Mouse (Mus musculus): Measurements from ENCODE around the gene Zfhx3. TPM values are rescaled to one million over a fixed set of nuclear protein-coding genes. Genes with fewer than 3 reads are reported as not detected.

Gene Zfhx3
- polyA plus RNA-seq, 1 experiment from 2014 or later = 27.5 TPM

GRCm38 (mm10) chr8:108595721-108596495 is 653.5 kb downstream of the Zfhx3 start:
- DNase-seq (ENCODE audit: low spot score) (no peak), ATAC-seq (replicated peaks; ENCODE audit: insufficient number of reproducible peaks, low FRiP score, low TSS enrichment, low read depth) (no peak)
- Histone ChIP-seq H3K4me3 (ENCODE audit: low read depth, low read length) (no peak overlapping the region), H3K9ac (replicated peaks; ENCODE audit: low read length) (no peak overlapping the region), H3K27ac (replicated peaks; ENCODE audit: low read depth, low read length) (no peak overlapping the region), H3K4me1 (ENCODE audit: control insufficient read depth, insufficient read depth, low read length) (peaks cover 10% of the 10 kb centered on the region), H3K9me3 (replicated peaks; ENCODE audit: control insufficient read depth, low read length) (no peaks in the 10 kb centered on the region), H3K27me3 (ENCODE audit: control insufficient read depth, insufficient read depth, low read length) (no peaks in the 10 kb centered on the region), H3K4me2 (ENCODE audit: low read depth, low read length) (no peak overlapping the region), H3K36me3 (replicated peaks; ENCODE audit: control insufficient read depth, insufficient read depth, low read depth, low read length) (no peaks in the 10 kb centered on the region)
- 71% methylated on average over 19 of the region's 19 CpGs for WGBS

GRCm38 (mm10) chr8:108599003-108599402 is 656.6 kb downstream of the Zfhx3 start:
- Histone ChIP-seq H3K36me3 (replicated peaks; ENCODE audit: control insufficient read depth, insufficient read depth, low read depth, low read length) (no peaks in the 10 kb centered on the region), H3K4me3 (ENCODE audit: low read depth, low read length) (no peak overlapping the region), H3K9me3 (replicated peaks; ENCODE audit: control insufficient read depth, low read length) (no peaks in the 10 kb centered on the region), H3K4me1 (ENCODE audit: control insufficient read depth, insufficient read depth, low read length) (peaks cover 10% of the 10 kb centered on the region), H3K27ac (replicated peaks; ENCODE audit: low read depth, low read length) (no peak overlapping the region), H3K4me2 (ENCODE audit: low read depth, low read length) (no peak overlapping the region), H3K9ac (replicated peaks; ENCODE audit: low read length) (no peak overlapping the region), H3K27me3 (ENCODE audit: control insufficient read depth, insufficient read depth, low read length) (no peaks in the 10 kb centered on the region)
- ATAC-seq (replicated peaks; ENCODE audit: insufficient number of reproducible peaks, low FRiP score, low TSS enrichment, low read depth) (no peak), DNase-seq (ENCODE audit: low spot score) (peak; percentile 81)
- WGBS = 26% methylated on average over 8 of the region's 8 CpGs

- no peak overlapping the region for H3K4me3 ChIP-seq (ENCODE audit: low read depth, low read length)
- no peaks in the 10 kb centered on the region for H3K36me3 ChIP-seq (replicated peaks; ENCODE audit: control insufficient read depth, insufficient read depth, low read depth, low read length)
- 83% methylated on average over 6 of the region's 6 CpGs for WGBS
- H3K27ac ChIP-seq (replicated peaks; ENCODE audit: low read depth, low read length) = no peak overlapping the region
- H3K9me3 ChIP-seq (replicated peaks; ENCODE audit: control insufficient read depth, low read length) = no peaks in the 10 kb centered on the region
- peaks cover 6% of the 10 kb centered on the region for H3K4me1 ChIP-seq (ENCODE audit: control insufficient read depth, insufficient read depth, low read length)
- H3K4me2 ChIP-seq (ENCODE audit: low read depth, low read length) = no peak overlapping the region
- no peak for DNase-seq (ENCODE audit: low spot score)
- ATAC-seq (replicated peaks; ENCODE audit: insufficient number of reproducible peaks, low FRiP score, low TSS enrichment, low read depth) = no peak
- no peak overlapping the region for H3K9ac ChIP-seq (replicated peaks; ENCODE audit: low read length)
- no peaks in the 10 kb centered on the region for H3K27me3 ChIP-seq (ENCODE audit: control insufficient read depth, insufficient read depth, low read length)
Measured at GRCm38 (mm10) chr8:108599558-108599957, 657.1 kb downstream of the Zfhx3 start.

- H3K9ac ChIP-seq (replicated peaks; ENCODE audit: low read length) = no peak overlapping the region
- WGBS = 68% methylated on average over 5 of the region's 5 CpGs
- ATAC-seq (replicated peaks; ENCODE audit: insufficient number of reproducible peaks, low FRiP score, low TSS enrichment, low read depth) (no peak), DNase-seq (ENCODE audit: low spot score) (no peak)
- no peaks in the 10 kb centered on the region for H3K27me3 ChIP-seq (ENCODE audit: control insufficient read depth, insufficient read depth, low read length)
- H3K4me1 ChIP-seq (ENCODE audit: control insufficient read depth, insufficient read depth, low read length) = peaks cover 4% of the 10 kb centered on the region; the same call in 1 of the 2 replicates
- H3K4me2 ChIP-seq (ENCODE audit: low read depth, low read length) = no peak overlapping the region
- no peaks in the 10 kb centered on the region for H3K9me3 ChIP-seq (replicated peaks; ENCODE audit: control insufficient read depth, low read length)
- no peaks in the 10 kb centered on the region for H3K36me3 ChIP-seq (replicated peaks; ENCODE audit: control insufficient read depth, insufficient read depth, low read depth, low read length)
- H3K4me3 ChIP-seq (ENCODE audit: low read depth, low read length) = no peak overlapping the region
- no peak overlapping the region for H3K27ac ChIP-seq (replicated peaks; ENCODE audit: low read depth, low read length)
Measured at GRCm38 (mm10) chr8:108608678-108609077, 666.2 kb downstream of the Zfhx3 start.

- no peak overlapping the region for H3K4me2 ChIP-seq (ENCODE audit: low read depth, low read length)
- H3K9ac ChIP-seq (replicated peaks; ENCODE audit: low read length) = no peak overlapping the region
- no peak overlapping the region for H3K27ac ChIP-seq (replicated peaks; ENCODE audit: low read depth, low read length)
- peaks cover 4% of the 10 kb centered on the region; the same call in 1 of the 2 replicates for H3K4me1 ChIP-seq (ENCODE audit: control insufficient read depth, insufficient read depth, low read length)
- WGBS = 72% methylated on average over 5 of the region's 5 CpGs
- H3K27me3 ChIP-seq (ENCODE audit: control insufficient read depth, insufficient read depth, low read length) = no peaks in the 10 kb centered on the region
- ATAC-seq (replicated peaks; ENCODE audit: insufficient number of reproducible peaks, low FRiP score, low TSS enrichment, low read depth) (no peak), DNase-seq (ENCODE audit: low spot score) (no peak)
- no peaks in the 10 kb centered on the region for H3K9me3 ChIP-seq (replicated peaks; ENCODE audit: control insufficient read depth, low read length)
- H3K4me3 ChIP-seq (ENCODE audit: low read depth, low read length) = no peak overlapping the region
- no peaks in the 10 kb centered on the region for H3K36me3 ChIP-seq (replicated peaks; ENCODE audit: control insufficient read depth, insufficient read depth, low read depth, low read length)
Measured at GRCm38 (mm10) chr8:108609114-108609513, 666.7 kb downstream of the Zfhx3 start.

GRCm38 (mm10) chr8:108611141-108611674 is 668.8 kb downstream of the Zfhx3 start:
- Histone ChIP-seq H3K9me3 (replicated peaks; ENCODE audit: control insufficient read depth, low read length) (no peaks in the 10 kb centered on the region), H3K27me3 (ENCODE audit: control insufficient read depth, insufficient read depth, low read length) (no peaks in the 10 kb centered on the region), H3K4me1 (ENCODE audit: control insufficient read depth, insufficient read depth, low read length) (peaks cover 4% of the 10 kb centered on the region; the same call in 1 of the 2 replicates), H3K4me3 (ENCODE audit: low read depth, low read length) (no peak overlapping the region), H3K27ac (replicated peaks; ENCODE audit: low read depth, low read length) (no peak overlapping the region), H3K9ac (replicated peaks; ENCODE audit: low read length) (no peak overlapping the region), H3K4me2 (ENCODE audit: low read depth, low read length) (no peak overlapping the region), H3K36me3 (replicated peaks; ENCODE audit: control insufficient read depth, insufficient read depth, low read depth, low read length) (no peaks in the 10 kb centered on the region)
- DNase-seq (ENCODE audit: low spot score) (no peak), ATAC-seq (replicated peaks; ENCODE audit: insufficient number of reproducible peaks, low FRiP score, low TSS enrichment, low read depth) (no peak)
- WGBS = 89% methylated on average over 9 of the region's 9 CpGs

GRCm38 (mm10) chr8:108611792-108612413 is 669.5 kb downstream of the Zfhx3 start:
- ATAC-seq (replicated peaks; ENCODE audit: insufficient number of reproducible peaks, low FRiP score, low TSS enrichment, low read depth) (no peak), DNase-seq (ENCODE audit: low spot score) (no peak)
- H3K4me1 ChIP-seq (ENCODE audit: control insufficient read depth, insufficient read depth, low read length) = peaks cover 4% of the 10 kb centered on the region; the same call in 1 of the 2 replicates
- H3K27me3 ChIP-seq (ENCODE audit: control insufficient read depth, insufficient read depth, low read length) = no peaks in the 10 kb centered on the region
- H3K4me2 ChIP-seq (ENCODE audit: low read depth, low read length) = no peak overlapping the region
- no peak overlapping the region for H3K27ac ChIP-seq (replicated peaks; ENCODE audit: low read depth, low read length)
- H3K9ac ChIP-seq (replicated peaks; ENCODE audit: low read length) = no peak overlapping the region
- WGBS = 57% methylated on average over 11 of the region's 11 CpGs
- no peaks in the 10 kb centered on the region for H3K9me3 ChIP-seq (replicated peaks; ENCODE audit: control insufficient read depth, low read length)
- no peak overlapping the region for H3K4me3 ChIP-seq (ENCODE audit: low read depth, low read length)
- H3K36me3 ChIP-seq (replicated peaks; ENCODE audit: control insufficient read depth, insufficient read depth, low read depth, low read length) = no peaks in the 10 kb centered on the region

- H3K4me2 ChIP-seq (ENCODE audit: low read depth, low read length) = no peak overlapping the region
- 19% methylated on average over 5 of the region's 5 CpGs for WGBS
Measured at GRCm38 (mm10) chr8:108612815-108613214, 670.4 kb downstream of the Zfhx3 start.

More at GRCm38 (mm10) chr8:108612815-108613214, 670.4 kb downstream of the Zfhx3 start:
- Histone ChIP-seq H3K27ac (replicated peaks; ENCODE audit: low read depth, low read length) (no peak overlapping the region), H3K27me3 (ENCODE audit: control insufficient read depth, insufficient read depth, low read length) (no peaks in the 10 kb centered on the region), H3K9ac (replicated peaks; ENCODE audit: low read length) (no peak overlapping the region), H3K4me1 (ENCODE audit: control insufficient read depth, insufficient read depth, low read length) (peaks cover 4% of the 10 kb centered on the region; the same call in 1 of the 2 replicates), H3K36me3 (replicated peaks; ENCODE audit: control insufficient read depth, insufficient read depth, low read depth, low read length) (no peaks in the 10 kb centered on the region), H3K9me3 (replicated peaks; ENCODE audit: control insufficient read depth, low read length) (no peaks in the 10 kb centered on the region), H3K4me3 (ENCODE audit: low read depth, low read length) (no peak overlapping the region)
- peak; percentile 54 for DNase-seq (ENCODE audit: low spot score)
- no peak for ATAC-seq (replicated peaks; ENCODE audit: insufficient number of reproducible peaks, low FRiP score, low TSS enrichment, low read depth)

Measured in embryonic facial prominence, embryonic 11.5 days (tissue).